Mouse (Mus musculus) inflammation-experienced regulatory T-cells, adult 6 months (primary cell): Measurements from ENCODE around the gene Esrra. TPM values are rescaled to one million over a fixed set of nuclear protein-coding genes. Genes with fewer than 3 reads are reported as not detected.
"Not testable (repeated sequence)": the region's sequence is repeated elsewhere in the genome, so short reads cannot be mapped to it uniquely, and the experiment has no call there.

Source experiments
- ATAC-seq: one replicate; pipeline ENCODE4 v1.8.0; 2017
- polyA plus RNA-seq, 3 experiments: library from polyadenylated mRNA; unstranded; fragments of 100-300 nt; shearing (Covaris generic); gene quantifications; one replicate each; pipeline ENCODE4 v1.2.1; 2017

The Esrra gene
- polyA plus RNA-seq, 3 experiments from 2014 or later = 2.3 to 4.4 (median 4.2) TPM

DNA sequence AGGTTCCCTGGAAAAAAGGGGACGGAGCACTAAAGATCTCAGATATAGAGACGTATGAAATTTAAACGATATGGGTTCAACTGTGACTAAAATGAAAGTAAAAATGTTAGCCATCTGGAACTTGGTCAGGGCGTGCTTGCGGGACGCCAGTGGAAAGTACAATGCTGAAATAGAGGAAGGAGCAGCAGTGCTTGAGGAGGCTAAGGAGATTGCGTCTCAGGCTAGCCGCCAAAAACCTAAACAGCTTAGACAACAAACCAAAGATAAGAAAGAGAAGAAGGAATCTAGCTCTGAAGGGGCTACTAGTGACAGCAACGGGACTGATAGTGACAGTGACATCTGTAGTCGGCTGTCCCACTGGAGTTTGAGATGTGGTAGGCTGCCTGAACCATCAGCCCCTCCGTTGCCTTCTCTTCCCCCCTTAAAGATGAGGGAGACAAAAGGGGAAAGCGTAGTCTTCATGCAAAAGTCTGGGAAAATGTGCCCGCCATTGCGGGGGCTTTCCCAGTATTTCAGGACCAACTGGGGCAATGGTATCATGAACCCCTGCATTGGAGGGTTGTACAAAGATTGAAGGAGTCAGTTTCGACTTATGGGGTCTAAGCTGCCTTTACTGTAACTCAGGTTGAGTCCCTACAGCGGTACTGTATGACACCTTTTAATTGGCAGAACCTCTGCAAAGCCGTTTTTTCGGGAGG, 25.9 kb downstream of the Esrra start:
- not testable (repeated sequence) for ATAC-seq

DNA sequence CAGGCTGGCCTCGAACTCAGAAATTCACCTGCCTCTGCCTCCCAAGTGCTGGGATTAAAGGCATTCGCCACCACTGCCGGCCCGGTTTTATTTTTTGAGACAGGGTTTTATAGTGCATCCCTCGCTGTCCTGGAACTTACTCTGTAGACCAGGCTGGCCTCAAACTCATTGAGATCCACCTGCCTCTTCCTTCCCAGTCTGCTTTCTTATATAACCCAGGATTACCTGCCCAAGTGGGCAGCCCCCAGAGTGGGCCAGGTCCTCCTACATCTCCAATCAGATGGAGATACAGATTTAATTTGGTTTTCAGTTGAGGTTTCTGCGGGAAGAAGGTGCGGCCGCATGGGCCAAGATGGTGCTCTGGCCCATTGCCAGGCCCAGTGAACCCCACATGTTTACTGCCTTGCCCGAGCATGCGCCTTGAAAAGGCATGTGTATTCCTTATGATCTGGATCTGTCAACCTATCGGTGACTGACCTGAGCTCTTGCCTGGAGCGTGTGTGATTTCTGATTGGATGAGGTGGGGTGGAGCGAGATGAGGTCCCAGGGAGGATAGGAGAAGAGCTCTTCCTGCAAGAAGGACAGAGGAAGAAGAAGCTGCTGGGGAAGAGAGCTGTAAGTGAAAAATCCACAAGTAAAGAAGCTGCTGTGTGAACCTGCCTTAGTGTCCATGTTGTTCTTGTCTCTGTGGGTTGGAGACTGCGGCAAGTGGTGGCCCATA, 27.7 kb downstream of the Esrra start:
- no peak for ATAC-seq

DNA sequence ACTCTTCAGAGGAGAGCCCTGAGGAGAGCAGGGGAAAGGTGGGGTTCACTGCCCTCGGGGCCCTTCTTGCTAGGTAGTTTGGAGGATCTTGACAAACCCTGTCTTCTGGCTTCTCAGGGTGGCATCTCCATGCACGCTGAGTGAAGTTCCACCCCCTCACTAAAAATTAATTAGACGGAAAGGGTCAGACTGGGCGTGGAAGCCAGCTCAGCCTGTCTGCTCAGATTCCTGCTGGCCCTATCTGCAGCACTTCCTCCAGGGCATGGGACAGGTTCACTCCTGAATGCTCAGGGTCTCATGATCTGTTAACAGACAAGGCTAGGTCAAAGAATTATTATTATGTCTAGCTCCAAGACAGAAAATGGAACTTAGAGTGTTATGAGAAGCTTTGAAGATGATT, 29.1 kb downstream of the Esrra start:
- no peak for ATAC-seq

DNA sequence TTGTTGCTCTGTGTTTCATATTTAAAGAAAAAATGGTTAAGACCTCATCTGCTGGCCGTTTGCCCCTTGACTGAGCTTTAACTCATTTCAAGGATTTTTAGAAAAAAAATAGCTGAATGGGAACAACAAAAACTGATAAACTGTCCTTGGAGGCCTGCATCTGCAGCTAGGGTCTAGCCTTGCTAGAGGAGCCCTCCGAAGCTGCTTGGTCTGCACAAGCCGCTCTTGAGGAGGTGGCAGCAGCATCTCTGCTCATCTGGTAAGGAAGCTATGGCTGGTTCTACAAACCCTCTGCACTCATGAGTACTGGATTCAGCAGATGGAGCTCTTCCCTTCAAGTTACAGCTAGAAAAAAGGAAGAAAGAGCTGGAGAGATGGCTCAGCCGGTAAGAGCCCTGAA, 43.6 kb downstream of the Esrra start:
- no peak for ATAC-seq

DNA sequence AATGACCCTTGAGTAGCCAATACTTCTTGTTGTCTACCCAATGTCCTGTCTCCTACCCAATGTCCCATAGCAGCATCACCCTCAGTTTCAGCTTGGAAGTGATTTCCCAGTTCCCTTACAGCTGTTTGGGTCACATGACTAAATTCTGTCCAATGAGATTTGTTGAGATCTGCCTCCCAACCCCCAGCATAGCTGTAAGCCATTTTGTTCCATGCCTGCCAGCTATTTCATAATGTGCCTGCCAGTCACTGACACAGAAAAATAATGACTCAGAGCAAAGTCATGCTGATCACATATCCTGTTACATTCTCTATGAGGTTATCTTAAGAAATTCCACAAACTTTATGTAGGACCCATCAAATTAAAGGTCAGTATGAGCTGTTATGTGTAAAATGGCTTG, 44.8 kb downstream of the Esrra start:
- no peak for ATAC-seq

DNA sequence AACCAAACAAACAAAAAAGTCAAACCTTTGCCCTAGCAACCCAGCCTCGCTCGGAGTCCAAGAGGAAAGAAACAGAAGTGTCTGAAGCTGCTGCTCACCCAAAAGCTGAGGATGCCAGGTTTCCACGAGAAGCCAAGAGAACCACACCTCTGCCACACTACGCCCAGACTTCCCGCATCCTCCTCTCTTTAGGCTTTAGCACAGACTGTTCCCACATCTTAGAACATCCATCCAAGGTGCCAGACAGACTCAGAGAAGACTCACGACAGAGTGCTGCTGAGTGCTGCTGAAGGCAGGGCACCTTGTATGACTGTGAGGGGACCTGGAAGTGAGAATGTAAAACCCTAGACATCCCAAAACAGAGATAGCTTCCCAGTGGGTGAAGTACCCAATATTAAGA, 45.8 kb downstream of the Esrra start:
- no peak for ATAC-seq

DNA sequence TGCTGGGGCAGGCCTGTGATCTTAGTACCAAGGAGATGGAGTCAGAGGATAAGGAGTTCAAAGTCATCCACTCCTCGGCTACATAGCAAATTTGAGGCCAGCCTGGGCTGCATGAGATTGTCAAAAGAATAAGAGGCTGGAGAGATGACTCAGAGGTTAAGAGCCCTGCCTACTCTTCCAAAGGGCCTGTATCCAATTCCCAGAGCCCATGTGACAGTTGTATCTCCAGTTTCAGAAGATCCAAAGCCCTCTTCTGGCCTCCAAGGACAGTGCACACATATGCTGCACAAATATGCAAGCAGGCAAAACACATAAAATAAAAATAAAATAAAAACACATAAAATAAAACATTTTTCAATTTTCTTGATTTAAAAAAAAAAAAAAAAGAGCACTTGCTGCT, 47.4 kb downstream of the Esrra start:
- no peak for ATAC-seq

DNA sequence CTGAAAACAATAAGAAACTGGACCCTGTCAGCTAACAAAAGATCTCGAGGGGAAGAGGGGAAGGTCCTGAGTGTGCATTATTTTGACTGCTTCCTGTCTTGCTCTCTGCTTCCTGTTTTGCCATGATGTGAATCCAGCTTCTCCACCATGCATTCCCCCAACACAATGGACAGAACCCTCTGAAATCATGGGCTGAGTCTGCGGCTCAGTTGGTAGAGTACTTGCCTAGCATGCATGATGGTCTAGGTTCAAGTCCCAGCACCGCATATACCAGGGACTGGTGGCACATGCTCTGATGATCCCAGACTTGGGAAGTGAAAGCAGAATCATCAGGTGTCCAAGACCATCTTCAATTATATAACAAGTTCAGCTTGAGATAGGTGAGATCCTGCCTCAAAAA, 48.9 kb downstream of the Esrra start:
- no peak for ATAC-seq

DNA sequence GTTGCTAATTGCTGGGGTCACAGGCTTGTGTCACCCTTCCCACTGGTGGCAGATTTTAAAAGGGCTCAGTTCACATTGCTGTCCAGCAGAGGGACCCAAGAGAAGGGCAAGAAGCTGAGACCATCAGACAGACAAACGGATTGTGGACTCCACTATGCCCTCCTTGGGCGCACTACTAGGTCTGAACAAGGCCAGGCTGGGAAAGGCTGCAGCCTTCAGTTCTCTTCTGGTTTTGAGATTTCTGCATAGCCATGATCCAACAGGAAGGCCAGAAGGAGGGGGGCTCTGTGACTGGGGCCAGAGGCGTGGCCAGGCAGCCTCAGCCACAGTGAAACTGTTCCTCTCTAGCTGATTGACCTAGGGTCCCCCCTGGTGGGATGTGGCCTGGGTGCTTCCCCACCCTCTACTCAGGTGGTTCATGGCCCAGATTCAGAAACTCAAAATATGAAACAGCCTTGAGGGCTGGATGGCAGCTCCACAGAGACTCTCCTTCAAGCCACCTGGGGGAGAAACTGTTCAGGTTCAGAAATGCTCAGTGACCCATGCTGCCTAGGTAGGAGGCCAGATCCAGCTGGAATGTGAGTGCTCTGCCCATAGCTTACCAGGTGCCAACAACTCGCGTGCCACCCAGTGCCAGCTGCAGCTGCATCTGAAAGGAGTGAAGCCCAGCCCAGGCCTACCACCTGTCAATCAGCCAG, 49.9 kb downstream of the Esrra start:
- peak; percentile 42 for ATAC-seq

DNA sequence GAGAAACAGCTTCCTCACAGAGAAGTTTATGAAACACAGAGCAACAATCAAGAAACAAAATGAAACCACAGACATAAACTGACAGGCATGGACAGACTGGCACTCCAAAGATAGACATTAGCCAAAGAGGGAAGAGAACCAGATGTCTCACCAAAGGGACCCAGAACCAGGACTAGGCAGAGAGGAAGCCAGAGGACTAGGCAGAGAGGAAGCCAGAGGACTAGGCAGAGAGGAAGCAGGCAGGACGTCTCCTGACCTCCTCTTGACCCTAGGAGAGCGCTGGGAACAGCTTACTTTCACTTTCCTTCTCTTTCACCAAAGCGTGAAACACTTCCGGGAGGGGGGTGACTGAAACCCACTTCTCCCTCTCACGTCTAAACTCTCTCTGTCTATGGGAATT, 52.3 kb downstream of the Esrra start:
- peak; percentile 94 for ATAC-seq

DNA sequence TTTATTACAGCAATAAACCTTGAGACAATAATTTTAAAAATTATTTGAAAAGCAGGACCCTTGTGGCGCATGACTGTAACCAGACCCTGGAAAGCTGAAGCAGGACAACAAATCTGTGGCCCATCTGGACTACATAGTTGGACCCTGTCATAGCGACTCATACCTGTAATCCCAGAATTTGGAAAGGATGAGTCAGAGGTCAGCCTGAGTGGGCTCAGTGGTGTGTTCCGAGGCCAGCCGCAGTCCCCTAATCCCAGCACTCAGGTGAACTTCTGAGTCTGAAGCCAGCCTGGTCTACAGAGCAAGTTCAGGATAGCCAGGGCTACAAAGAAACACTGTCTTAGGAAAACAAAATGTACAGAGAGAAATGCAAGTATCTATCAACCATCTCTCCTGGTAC, 60.2 kb downstream of the Esrra start:
- no peak for ATAC-seq

Other genes with a start within 250 kb of the Esrra start
- 10 to 100 TPM in 1 of 3 experiments, 1 to 10 TPM in 2; 7.4 to 13.5 (median 8.6) TPM for gene Rps6ka4, start 81.2 kb downstream of the Esrra start, polyA plus RNA-seq
- gene Ccdc88b, start 63.6 kb downstream of the Esrra start, polyA plus RNA-seq = 1 to 10 TPM; 4.4 to 5.8 (median 4.7) TPM
- gene Trmt112, start 12.1 kb downstream of the Esrra start, polyA plus RNA-seq = 100 to 1,000 TPM; 143 to 219 (median 200) TPM
- gene Prdx5, start 11.7 kb downstream of the Esrra start, polyA plus RNA-seq = 100 to 1,000 TPM; 209 to 245 (median 241) TPM
- gene Catsperz, start 3.6 kb upstream of the Esrra start, polyA plus RNA-seq = under 1 TPM in 1 of 3 experiments, not detected in 2; 0.59 TPM
- not detected for gene Kcnk4, start 12.7 kb upstream of the Esrra start, polyA plus RNA-seq
- gene Bad, start 20.0 kb upstream of the Esrra start, polyA plus RNA-seq = 10 to 100 TPM; 42.9 to 55.0 (median 47.6) TPM
- 10 to 100 TPM in 1 of 3 experiments, 1 to 10 TPM in 2; 4.6 to 13.0 (median 9.1) TPM for gene Gpr137, start 20.7 kb upstream of the Esrra start, polyA plus RNA-seq
- 10 to 100 TPM; 18.2 to 35.2 (median 29.7) TPM for gene Ppp1r14b, start 53.2 kb upstream of the Esrra start, polyA plus RNA-seq
- gene Plcb3, start 54.7 kb upstream of the Esrra start, polyA plus RNA-seq = 1 to 10 TPM; 2.8 to 4.3 (median 3.6) TPM
- 100 to 1,000 TPM in 1 of 3 experiments, 10 to 100 TPM in 2; 44.0 to 102 (median 47.1) TPM for gene Fkbp2, start 58.7 kb upstream of the Esrra start, polyA plus RNA-seq
- gene Vegfb, start 65.8 kb upstream of the Esrra start, polyA plus RNA-seq = 1 to 10 TPM; 2.5 to 3.6 (median 3.5) TPM
- gene Dnajc4, start 70.8 kb upstream of the Esrra start, polyA plus RNA-seq = 10 to 100 TPM; 34.1 to 59.7 (median 59.0) TPM
- 10 to 100 TPM; 23.7 to 35.3 (median 33.7) TPM for gene Nudt22, start 74.3 kb upstream of the Esrra start, polyA plus RNA-seq
- 10 to 100 TPM in 1 of 3 experiments, 1 to 10 TPM in 2; 6.4 to 12.8 (median 8.2) TPM for gene Trpt1, start 74.3 kb upstream of the Esrra start, polyA plus RNA-seq
- gene Fermt3, start 97.7 kb upstream of the Esrra start, polyA plus RNA-seq = 100 to 1,000 TPM; 253 to 288 (median 257) TPM
- 100 to 1,000 TPM; 104 to 160 (median 120) TPM for gene Stip1, start 118.2 kb upstream of the Esrra start, polyA plus RNA-seq
- gene Macrod1, start 135.0 kb upstream of the Esrra start, polyA plus RNA-seq = 1 to 10 TPM in 2 of 3 experiments, under 1 TPM in 1; 0.99 to 3.1 (median 1.8) TPM
- gene Flrt1, start 183.9 kb upstream of the Esrra start, polyA plus RNA-seq = under 1 TPM in 1 of 3 experiments, not detected in 2; 0.20 TPM